Mouse (Mus musculus): ENCODE measurements around the gene Abcc3. TPM values are rescaled to one million over a fixed set of nuclear protein-coding genes. Genes with fewer than 3 reads are reported as not detected.

Abcc3 gene
- polyA plus RNA-seq, 1 experiment: 0.64 TPM

DNA sequence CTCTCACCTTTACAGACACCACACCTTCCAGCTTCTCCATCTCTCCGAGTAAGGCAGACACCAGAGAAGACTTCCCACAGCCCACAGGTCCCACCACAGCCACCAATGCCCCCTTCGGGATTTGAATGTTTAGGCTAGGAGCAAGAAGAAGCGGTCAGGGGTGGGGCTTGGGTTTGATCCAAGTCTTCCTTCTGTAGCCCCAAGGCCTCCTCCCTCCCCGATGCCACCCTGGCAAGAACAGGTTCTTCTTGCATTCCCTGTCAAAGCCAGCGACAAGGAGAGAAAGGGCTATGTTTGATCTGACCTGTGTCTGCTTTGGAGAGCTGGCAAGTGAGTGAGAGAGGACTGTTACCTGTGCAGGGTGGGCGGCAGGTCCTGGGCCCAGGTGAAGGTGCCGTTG is 29.1 kb downstream of the Abcc3 start:
- DNase-seq: no peak
- Histone ChIP-seq H3K27ac (ENCODE audit: insufficient read depth, low read length) (no peak overlapping the region), H3K27me3 (ENCODE audit: control insufficient read depth, insufficient read depth, low read length) (no peaks in the 10 kb centered on the region), H3K4me3 (replicated peaks; ENCODE audit: insufficient read depth, low read depth, low read length) (no peak overlapping the region), H3K4me1 (ENCODE audit: control insufficient read depth, insufficient read depth, low read length) (peaks cover 27% of the 10 kb centered on the region)
- TF ChIP-seq CTCF (IDR thresholded peaks at IDR 0.05; ENCODE audit: borderline replicate concordance, insufficient read depth, low read depth, low read length): no peak
- WGBS: 71% methylated on average over 7 of the region's 7 CpGs

- peaks cover 27% of the 10 kb centered on the region for H3K4me1 ChIP-seq (ENCODE audit: control insufficient read depth, insufficient read depth, low read length)
- DNase-seq: no peak
- H3K27me3 ChIP-seq (ENCODE audit: control insufficient read depth, insufficient read depth, low read length): no peaks in the 10 kb centered on the region
- 54% methylated on average over 5 of the region's 5 CpGs for WGBS
- no peak overlapping the region for H3K4me3 ChIP-seq (replicated peaks; ENCODE audit: insufficient read depth, low read depth, low read length)
- H3K27ac ChIP-seq (ENCODE audit: insufficient read depth, low read length): 0 out of 2 replicates have a peak overlapping the region, but pooled peaks have one; percentile 55
- TF ChIP-seq CTCF (IDR thresholded peaks at IDR 0.05; ENCODE audit: borderline replicate concordance, insufficient read depth, low read depth, low read length) (no peak), POLR2A (IDR thresholded peaks at IDR 0.05; ENCODE audit: borderline replicate concordance, insufficient read depth, low read length) (no peak)
Observed at GRCm38 (mm10) chr11:94362101-94362500, 30.7 kb downstream of the Abcc3 start.

DNA sequence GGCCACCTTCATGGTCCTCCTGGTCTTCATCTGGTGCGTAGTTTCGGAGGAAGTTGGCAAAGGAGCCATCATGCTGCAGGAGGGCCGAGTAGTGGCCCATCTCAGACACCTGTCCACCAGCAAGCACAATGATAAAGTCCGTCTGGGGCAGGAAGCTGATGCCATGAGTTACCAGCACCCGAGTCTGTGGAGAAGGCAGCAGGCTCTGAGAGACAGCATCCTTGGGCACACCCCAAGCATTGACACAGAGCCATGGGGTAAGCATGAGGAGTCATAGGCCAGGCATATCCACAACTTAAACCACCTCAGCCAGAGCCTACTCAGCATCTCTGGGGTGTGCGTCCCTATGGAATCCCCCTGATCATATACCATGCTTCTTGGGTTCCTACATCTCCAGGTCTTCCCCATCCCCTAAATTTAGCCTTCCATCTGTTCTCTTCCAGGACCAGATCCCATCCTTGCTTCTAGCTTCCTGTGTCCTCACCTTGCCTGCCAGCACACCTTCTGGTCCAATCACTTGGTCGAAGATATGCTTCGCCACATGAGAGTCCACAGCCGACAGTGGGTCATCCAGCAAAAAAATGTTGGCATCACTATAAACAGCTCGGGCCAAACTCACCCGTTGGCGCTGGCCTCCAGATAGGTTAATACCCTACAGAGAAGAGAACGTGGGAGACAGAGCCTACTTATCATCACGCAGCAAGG is 31.5 kb downstream of the Abcc3 start:
- peak overlapping the region; percentile 55 for H3K27ac ChIP-seq (ENCODE audit: insufficient read depth, low read length)
- WGBS: 16% methylated on average over 14 of the region's 14 CpGs
- no peaks in the 10 kb centered on the region for H3K27me3 ChIP-seq (ENCODE audit: control insufficient read depth, insufficient read depth, low read length)
- H3K4me3 ChIP-seq (replicated peaks; ENCODE audit: insufficient read depth, low read depth, low read length): no peak overlapping the region
- peak; percentile 75 to 89 for DNase-seq
- peaks cover 27% of the 10 kb centered on the region for H3K4me1 ChIP-seq (ENCODE audit: control insufficient read depth, insufficient read depth, low read length)
- TF ChIP-seq CTCF (IDR thresholded peaks at IDR 0.05; ENCODE audit: borderline replicate concordance, insufficient read depth, low read depth, low read length) (no peak), POLR2A (IDR thresholded peaks at IDR 0.05; ENCODE audit: borderline replicate concordance, insufficient read depth, low read length) (no peak)

GRCm38 (mm10) chr11:94359168-94359567 is 33.6 kb downstream of the Abcc3 start:
- 55% methylated on average over 12 of the region's 12 CpGs for WGBS
- DNase-seq: no peak
- H3K4me3 ChIP-seq (replicated peaks; ENCODE audit: insufficient read depth, low read depth, low read length): no peak overlapping the region
- H3K27ac ChIP-seq (ENCODE audit: insufficient read depth, low read length): no peak overlapping the region
- H3K4me1 ChIP-seq (ENCODE audit: control insufficient read depth, insufficient read depth, low read length): peaks cover 27% of the 10 kb centered on the region
- TF ChIP-seq CTCF (IDR thresholded peaks at IDR 0.05; ENCODE audit: borderline replicate concordance, insufficient read depth, low read depth, low read length) (no peak), POLR2A (IDR thresholded peaks at IDR 0.05; ENCODE audit: borderline replicate concordance, insufficient read depth, low read length) (no peak)
- no peaks in the 10 kb centered on the region for H3K27me3 ChIP-seq (ENCODE audit: control insufficient read depth, insufficient read depth, low read length)

- TF ChIP-seq POLR2A (IDR thresholded peaks at IDR 0.05; ENCODE audit: borderline replicate concordance, insufficient read depth, low read length): no peak
- TF ChIP-seq CTCF (IDR thresholded peaks at IDR 0.05; ENCODE audit: borderline replicate concordance, insufficient read depth, low read depth, low read length): no peak
- H3K27ac ChIP-seq (ENCODE audit: insufficient read depth, low read length): no peak overlapping the region
- peaks cover 5% of the 10 kb centered on the region; the same call in 1 of the 2 replicates for H3K4me1 ChIP-seq (ENCODE audit: control insufficient read depth, insufficient read depth, low read length)
- no peak overlapping the region for H3K4me3 ChIP-seq (replicated peaks; ENCODE audit: insufficient read depth, low read depth, low read length)
- 91% methylated on average over 9 of the region's 9 CpGs for WGBS
- DNase-seq: no peak
- H3K27me3 ChIP-seq (ENCODE audit: control insufficient read depth, insufficient read depth, low read length): no peaks in the 10 kb centered on the region
Observed at GRCm38 (mm10) chr11:94355521-94356217, 37.1 kb downstream of the Abcc3 start.

DNA sequence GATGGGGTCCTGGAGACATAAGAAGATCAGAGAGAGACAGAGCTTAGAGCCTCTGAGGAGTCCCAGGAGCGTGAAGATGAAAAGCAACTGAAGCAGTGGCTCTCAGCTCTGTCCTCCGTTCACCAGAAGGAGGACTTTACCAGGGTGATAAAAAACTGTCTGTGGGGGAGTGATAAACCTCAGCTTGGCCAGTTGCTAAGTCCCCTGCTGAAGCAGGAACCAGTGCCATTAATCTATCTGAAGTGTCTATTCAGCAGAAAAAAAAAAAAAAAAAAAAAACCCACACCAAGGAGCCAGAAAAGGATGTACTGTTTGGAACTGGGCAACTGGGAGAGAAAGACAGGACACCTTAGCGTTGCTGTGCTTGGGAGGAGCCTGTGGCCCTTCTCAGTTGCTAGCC is 41.7 kb downstream of the Abcc3 start:
- TF ChIP-seq POLR2A (IDR thresholded peaks at IDR 0.05; ENCODE audit: borderline replicate concordance, insufficient read depth, low read length): no peak
- TF ChIP-seq CTCF (IDR thresholded peaks at IDR 0.05; ENCODE audit: borderline replicate concordance, insufficient read depth, low read depth, low read length): no peak
- Histone ChIP-seq H3K4me3 (replicated peaks; ENCODE audit: insufficient read depth, low read depth, low read length) (no peak overlapping the region), H3K4me1 (ENCODE audit: control insufficient read depth, insufficient read depth, low read length) (no peaks in the 10 kb centered on the region), H3K27ac (ENCODE audit: insufficient read depth, low read length) (no peak overlapping the region), H3K27me3 (ENCODE audit: control insufficient read depth, insufficient read depth, low read length) (no peaks in the 10 kb centered on the region)
- DNase-seq: no peak
- WGBS: 57% methylated on average over 3 of the region's 3 CpGs

GRCm38 (mm10) chr11:94350337-94350736 is 42.5 kb downstream of the Abcc3 start:
- no peak for DNase-seq
- WGBS: 97% methylated on average over 1 of the region's 1 CpGs
- TF ChIP-seq CTCF (IDR thresholded peaks at IDR 0.05; ENCODE audit: borderline replicate concordance, insufficient read depth, low read depth, low read length): no peak
- TF ChIP-seq POLR2A (IDR thresholded peaks at IDR 0.05; ENCODE audit: borderline replicate concordance, insufficient read depth, low read length): no peak
- H3K4me3 ChIP-seq (replicated peaks; ENCODE audit: insufficient read depth, low read depth, low read length): no peak overlapping the region
- H3K27me3 ChIP-seq (ENCODE audit: control insufficient read depth, insufficient read depth, low read length): no peaks in the 10 kb centered on the region
- H3K4me1 ChIP-seq (ENCODE audit: control insufficient read depth, insufficient read depth, low read length): no peaks in the 10 kb centered on the region
- no peak overlapping the region for H3K27ac ChIP-seq (ENCODE audit: insufficient read depth, low read length)

GRCm38 (mm10) chr11:94349839-94350238 is 43.0 kb downstream of the Abcc3 start:
- Histone ChIP-seq H3K27ac (ENCODE audit: insufficient read depth, low read length) (no peak overlapping the region), H3K27me3 (ENCODE audit: control insufficient read depth, insufficient read depth, low read length) (no peaks in the 10 kb centered on the region), H3K4me3 (replicated peaks; ENCODE audit: insufficient read depth, low read depth, low read length) (no peak overlapping the region), H3K4me1 (ENCODE audit: control insufficient read depth, insufficient read depth, low read length) (peaks cover 1% of the 10 kb centered on the region; the same call in 1 of the 2 replicates)
- WGBS: 99% methylated on average over 2 of the region's 2 CpGs
- no peak for TF ChIP-seq CTCF (IDR thresholded peaks at IDR 0.05; ENCODE audit: borderline replicate concordance, insufficient read depth, low read depth, low read length)
- no peak for TF ChIP-seq POLR2A (IDR thresholded peaks at IDR 0.05; ENCODE audit: borderline replicate concordance, insufficient read depth, low read length)
- DNase-seq: no peak
